Mouse (Mus musculus): Measurements from ENCODE around the gene Auts2. TPM values are rescaled to one million over a fixed set of nuclear protein-coding genes. Genes with fewer than 3 reads are reported as not detected.

Gene Auts2
- polyA plus RNA-seq, 1 experiment = 0.55 TPM

DNA sequence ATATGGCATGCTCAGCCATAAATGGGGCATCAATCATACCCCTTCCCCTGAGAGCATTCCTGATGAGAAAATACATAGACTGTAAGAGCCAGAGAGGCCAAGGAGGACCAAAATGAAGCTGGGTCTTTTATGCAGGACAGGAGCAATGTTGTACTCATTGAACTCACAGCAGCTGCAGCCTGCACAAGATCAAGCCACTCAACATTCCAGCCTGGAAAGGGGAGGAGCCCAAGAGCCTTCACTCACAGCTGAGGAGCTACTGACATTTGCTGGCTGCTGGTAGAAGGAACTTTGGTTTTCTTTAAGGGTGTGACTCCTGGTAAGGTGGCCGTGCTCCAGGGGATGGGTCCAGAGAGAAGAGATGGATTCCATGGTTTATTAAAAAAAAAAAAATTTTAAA lies 164.2 kb downstream of the Auts2 start:
- no peak for TF ChIP-seq CTCF (IDR thresholded peaks at IDR 0.05; ENCODE audit: low read depth, low read length)
- TF ChIP-seq POLR2A (IDR thresholded peaks at IDR 0.05; ENCODE audit: borderline replicate concordance, low read depth, low read length) = no peak
- H3K27ac ChIP-seq (ENCODE audit: insufficient read depth, low read depth, low read length) = no peak overlapping the region
- H3K4me3 ChIP-seq (ENCODE audit: insufficient read depth, low read length) = no peak overlapping the region
- no peaks in the 10 kb centered on the region for H3K4me1 ChIP-seq (ENCODE audit: control insufficient read depth, insufficient read depth, low read length)

DNA sequence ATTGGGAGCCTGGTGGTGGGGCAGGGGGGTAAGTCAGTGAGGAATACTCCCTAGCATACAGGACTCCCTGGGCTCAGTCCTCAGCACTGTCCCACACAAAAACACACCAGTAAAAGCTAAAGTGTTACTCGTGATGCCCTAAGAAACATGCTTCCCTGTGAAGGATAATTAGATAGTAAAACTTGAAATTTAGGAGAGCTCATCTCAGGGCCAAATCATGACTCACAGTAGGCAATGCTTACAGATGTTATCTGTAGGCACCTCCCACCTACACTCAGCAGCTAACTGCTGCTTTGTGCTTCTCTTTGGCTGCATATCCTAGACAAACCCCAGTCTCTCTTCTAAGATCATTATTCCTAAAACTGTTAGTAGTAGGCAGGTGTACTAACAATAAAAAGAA lies 168.0 kb downstream of the Auts2 start:
- Histone ChIP-seq H3K27ac (ENCODE audit: insufficient read depth, low read depth, low read length) (no peak overlapping the region), H3K4me1 (ENCODE audit: control insufficient read depth, insufficient read depth, low read length) (no peaks in the 10 kb centered on the region), H3K4me3 (ENCODE audit: insufficient read depth, low read length) (no peak overlapping the region)
- TF ChIP-seq CTCF (IDR thresholded peaks at IDR 0.05; ENCODE audit: low read depth, low read length) (no peak), POLR2A (IDR thresholded peaks at IDR 0.05; ENCODE audit: borderline replicate concordance, low read depth, low read length) (no peak)

DNA sequence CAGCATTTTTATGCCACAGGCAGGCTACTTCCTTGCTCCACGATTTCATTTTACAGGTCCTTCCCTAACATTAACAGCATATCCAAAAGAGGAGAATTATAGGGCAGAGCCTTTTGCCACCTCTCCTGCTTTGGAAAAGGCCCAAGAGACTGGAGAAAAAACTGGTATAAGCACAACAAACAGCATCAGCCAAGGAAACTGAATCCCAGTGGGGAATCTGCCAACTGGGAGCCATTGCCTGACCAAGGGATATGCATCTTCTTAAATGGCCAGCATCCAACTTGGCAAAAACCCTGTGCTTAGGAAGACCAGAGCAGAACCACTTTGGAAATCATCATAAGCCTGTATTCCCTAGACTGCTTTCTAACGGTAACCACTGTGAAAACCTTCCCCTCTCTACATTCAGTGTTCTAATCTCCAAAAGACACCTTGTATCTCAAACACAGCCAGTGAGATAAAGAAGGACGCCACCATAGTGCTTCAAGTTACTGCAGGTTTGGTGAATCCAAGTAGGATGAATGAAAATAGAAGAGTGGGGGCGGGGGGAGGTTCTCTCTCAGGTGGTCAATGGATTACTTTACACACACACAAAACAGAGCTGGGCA lies 169.6 kb downstream of the Auts2 start:
- Histone ChIP-seq H3K27ac (ENCODE audit: insufficient read depth, low read depth, low read length) (no peak overlapping the region), H3K4me3 (ENCODE audit: insufficient read depth, low read length) (no peak overlapping the region), H3K4me1 (ENCODE audit: control insufficient read depth, insufficient read depth, low read length) (no peaks in the 10 kb centered on the region)
- no peak for TF ChIP-seq POLR2A (IDR thresholded peaks at IDR 0.05; ENCODE audit: borderline replicate concordance, low read depth, low read length)
- TF ChIP-seq CTCF (IDR thresholded peaks at IDR 0.05; ENCODE audit: low read depth, low read length) = no peak

DNA sequence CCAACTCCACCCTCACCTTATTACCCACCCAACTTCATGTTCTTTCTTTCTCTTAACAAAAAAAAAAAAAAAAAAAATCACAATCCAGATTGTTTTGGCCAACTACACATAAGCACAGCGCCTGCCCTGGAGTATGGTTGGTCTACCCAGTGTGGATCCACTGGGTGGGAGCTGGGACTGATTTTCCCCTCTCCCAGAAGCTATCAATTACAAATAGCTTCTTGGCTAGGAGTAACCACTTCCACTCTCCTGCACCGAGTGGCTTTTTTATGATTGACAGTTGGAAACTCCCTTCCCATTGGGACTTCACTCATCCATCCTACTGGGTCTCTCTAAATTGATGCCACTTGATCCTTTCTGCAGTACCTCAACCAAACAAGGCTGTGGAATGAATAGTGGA lies 170.5 kb downstream of the Auts2 start:
- no peak overlapping the region for H3K4me3 ChIP-seq (ENCODE audit: insufficient read depth, low read length)
- H3K4me1 ChIP-seq (ENCODE audit: control insufficient read depth, insufficient read depth, low read length) = no peaks in the 10 kb centered on the region
- H3K27ac ChIP-seq (ENCODE audit: insufficient read depth, low read depth, low read length) = no peak overlapping the region
- TF ChIP-seq CTCF (IDR thresholded peaks at IDR 0.05; ENCODE audit: low read depth, low read length) (no peak), POLR2A (IDR thresholded peaks at IDR 0.05; ENCODE audit: borderline replicate concordance, low read depth, low read length) (no peak)

DNA sequence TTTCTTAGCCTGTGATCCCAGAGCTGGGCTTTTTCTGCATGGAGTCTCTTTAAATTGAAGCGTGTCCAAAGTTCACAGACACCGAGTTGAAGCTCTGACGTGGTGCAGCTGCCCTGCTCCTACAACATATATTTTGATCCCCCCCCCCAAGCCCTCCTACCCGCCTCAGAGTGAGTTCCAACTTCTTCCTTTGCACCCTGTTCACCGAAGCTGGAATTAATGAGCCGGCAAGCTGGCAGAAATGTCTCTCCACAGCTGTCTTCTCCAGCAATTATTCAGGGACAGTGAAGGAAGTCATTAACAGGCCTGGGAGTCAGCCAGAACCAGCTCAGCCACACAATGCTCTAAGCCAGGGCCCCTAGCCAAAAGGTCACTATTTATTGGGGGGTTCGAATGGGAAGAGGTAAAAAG lies 174.5 kb downstream of the Auts2 start:
- H3K4me1 ChIP-seq (ENCODE audit: control insufficient read depth, insufficient read depth, low read length) = no peaks in the 10 kb centered on the region
- no peak for TF ChIP-seq POLR2A (IDR thresholded peaks at IDR 0.05; ENCODE audit: borderline replicate concordance, low read depth, low read length)
- no peak for TF ChIP-seq CTCF (IDR thresholded peaks at IDR 0.05; ENCODE audit: low read depth, low read length)

DNA sequence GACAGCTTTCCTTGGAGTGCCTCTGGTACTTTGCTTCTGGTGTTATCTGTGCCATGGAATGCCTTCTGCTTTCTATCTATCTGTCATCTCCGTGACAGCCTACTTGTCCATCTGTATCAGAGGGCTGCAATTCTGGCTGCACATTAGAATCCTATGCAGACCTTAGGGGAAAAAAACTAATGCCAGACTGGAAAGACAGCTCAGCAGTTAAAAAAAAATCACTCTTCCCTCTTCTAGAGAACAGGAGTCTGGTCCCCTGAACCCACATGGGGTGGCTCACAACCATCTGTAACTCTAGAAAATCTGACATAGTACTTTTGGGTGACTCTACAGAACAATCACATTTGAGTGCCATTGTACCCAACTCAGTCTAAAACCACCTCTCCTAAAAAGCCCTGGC lies 181.9 kb downstream of the Auts2 start:
- TF ChIP-seq POLR2A (IDR thresholded peaks at IDR 0.05; ENCODE audit: borderline replicate concordance, low read depth, low read length) = no peak
- TF ChIP-seq CTCF (IDR thresholded peaks at IDR 0.05; ENCODE audit: low read depth, low read length) = no peak
- H3K4me1 ChIP-seq (ENCODE audit: control insufficient read depth, insufficient read depth, low read length) = no peaks in the 10 kb centered on the region
- no peak overlapping the region for H3K27ac ChIP-seq (ENCODE audit: insufficient read depth, low read depth, low read length)
- H3K4me3 ChIP-seq (ENCODE audit: insufficient read depth, low read length) = no peak overlapping the region

More for the DNA sequence above, 174.5 kb downstream of the Auts2 start:
- Histone ChIP-seq H3K4me3 (ENCODE audit: insufficient read depth, low read length) (no peak overlapping the region), H3K27ac (ENCODE audit: insufficient read depth, low read depth, low read length) (no peak overlapping the region)

DNA sequence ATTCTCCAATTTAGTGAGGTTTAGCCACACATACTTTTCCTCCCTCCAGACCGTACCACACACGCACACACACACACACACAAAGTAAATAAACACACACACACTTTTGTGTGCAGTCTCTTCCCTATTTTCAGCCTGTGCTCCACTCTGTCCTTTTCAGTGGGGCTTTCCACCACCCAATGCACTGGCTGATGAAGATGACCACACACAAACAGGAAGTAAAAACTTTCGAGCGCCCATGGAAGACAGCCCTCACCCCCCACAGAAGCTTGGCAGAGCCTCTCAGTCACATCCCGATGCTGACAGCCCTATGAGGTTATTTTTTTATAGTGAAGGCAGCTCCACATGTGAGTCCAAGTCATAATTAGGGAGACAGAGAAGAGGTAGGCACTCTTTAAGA lies 185.4 kb downstream of the Auts2 start:
- H3K4me3 ChIP-seq (ENCODE audit: insufficient read depth, low read length) = no peak overlapping the region
- TF ChIP-seq POLR2A (IDR thresholded peaks at IDR 0.05; ENCODE audit: borderline replicate concordance, low read depth, low read length) (no peak), CTCF (IDR thresholded peaks at IDR 0.05; ENCODE audit: low read depth, low read length) (no peak)
- no peaks in the 10 kb centered on the region for H3K4me1 ChIP-seq (ENCODE audit: control insufficient read depth, insufficient read depth, low read length)
- no peak overlapping the region for H3K27ac ChIP-seq (ENCODE audit: insufficient read depth, low read depth, low read length)

DNA sequence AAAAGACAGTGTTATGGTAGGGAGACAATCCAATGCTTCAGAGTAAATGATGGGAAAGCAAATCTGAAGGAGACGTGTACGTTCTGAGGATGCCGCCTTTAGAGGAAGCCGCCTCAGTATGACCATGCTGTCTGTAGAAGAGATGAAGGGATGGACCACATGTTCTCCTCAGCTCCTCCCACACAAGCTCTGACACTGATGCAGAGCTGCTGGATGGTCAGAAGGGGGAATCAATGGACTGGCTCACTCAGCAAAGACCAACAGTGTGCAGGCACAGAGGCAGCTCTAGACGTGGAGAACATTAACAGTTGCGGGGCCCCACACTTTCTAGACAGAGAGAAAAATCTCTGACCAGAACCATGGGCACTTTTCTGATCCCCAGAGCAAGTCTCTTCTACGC lies 187.2 kb downstream of the Auts2 start:
- no peak overlapping the region for H3K27ac ChIP-seq (ENCODE audit: insufficient read depth, low read depth, low read length)
- TF ChIP-seq CTCF (IDR thresholded peaks at IDR 0.05; ENCODE audit: low read depth, low read length) (no peak), POLR2A (IDR thresholded peaks at IDR 0.05; ENCODE audit: borderline replicate concordance, low read depth, low read length) (no peak)
- no peak overlapping the region for H3K4me3 ChIP-seq (ENCODE audit: insufficient read depth, low read length)
- no peaks in the 10 kb centered on the region for H3K4me1 ChIP-seq (ENCODE audit: control insufficient read depth, insufficient read depth, low read length)

DNA sequence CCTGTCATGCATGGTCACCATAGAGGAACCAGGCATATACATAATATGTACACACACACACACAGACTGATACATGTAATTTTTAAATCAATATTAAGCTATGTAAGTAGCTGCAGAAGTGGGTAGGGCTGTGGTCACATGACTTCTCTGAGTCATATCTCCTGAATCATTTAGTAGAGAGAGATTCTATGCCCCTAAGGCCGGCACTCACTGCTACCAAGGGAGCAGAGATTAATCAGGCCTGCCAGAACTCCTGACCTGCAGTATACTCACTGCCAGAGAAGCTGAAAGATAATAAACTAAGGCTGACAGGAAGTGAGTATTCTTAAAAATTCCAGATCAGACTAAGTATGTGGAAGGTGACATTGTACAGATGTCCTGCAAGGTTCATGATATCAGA lies 190.7 kb downstream of the Auts2 start:
- TF ChIP-seq POLR2A (IDR thresholded peaks at IDR 0.05; ENCODE audit: borderline replicate concordance, low read depth, low read length) (no peak), CTCF (IDR thresholded peaks at IDR 0.05; ENCODE audit: low read depth, low read length) (no peak)
- H3K4me3 ChIP-seq (ENCODE audit: insufficient read depth, low read length) = no peak overlapping the region
- H3K4me1 ChIP-seq (ENCODE audit: control insufficient read depth, insufficient read depth, low read length) = no peaks in the 10 kb centered on the region
- H3K27ac ChIP-seq (ENCODE audit: insufficient read depth, low read depth, low read length) = no peak overlapping the region

DNA sequence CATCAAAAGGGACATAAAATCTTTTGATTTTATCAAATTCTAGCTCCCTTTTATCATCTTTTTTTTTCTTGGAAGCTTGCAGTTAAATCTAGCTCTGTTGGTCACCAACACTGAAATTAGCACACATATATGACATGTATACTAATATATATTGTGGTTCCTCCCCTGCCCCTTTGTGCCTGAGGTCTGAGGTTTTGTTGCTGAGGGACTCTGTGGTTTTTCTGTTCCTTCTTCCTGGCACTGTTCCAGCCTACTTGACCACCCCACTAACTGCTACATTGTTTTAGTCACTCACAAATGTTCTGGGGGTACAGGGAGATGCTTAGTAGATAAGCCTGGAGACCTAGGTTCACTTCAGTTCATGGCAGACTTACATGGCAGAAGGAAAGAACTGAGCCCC lies 192.0 kb downstream of the Auts2 start:
- Histone ChIP-seq H3K4me1 (ENCODE audit: control insufficient read depth, insufficient read depth, low read length) (no peaks in the 10 kb centered on the region), H3K27ac (ENCODE audit: insufficient read depth, low read depth, low read length) (no peak overlapping the region), H3K4me3 (ENCODE audit: insufficient read depth, low read length) (no peak overlapping the region)
- TF ChIP-seq POLR2A (IDR thresholded peaks at IDR 0.05; ENCODE audit: borderline replicate concordance, low read depth, low read length) (no peak), CTCF (IDR thresholded peaks at IDR 0.05; ENCODE audit: low read depth, low read length) (no peak)

DNA sequence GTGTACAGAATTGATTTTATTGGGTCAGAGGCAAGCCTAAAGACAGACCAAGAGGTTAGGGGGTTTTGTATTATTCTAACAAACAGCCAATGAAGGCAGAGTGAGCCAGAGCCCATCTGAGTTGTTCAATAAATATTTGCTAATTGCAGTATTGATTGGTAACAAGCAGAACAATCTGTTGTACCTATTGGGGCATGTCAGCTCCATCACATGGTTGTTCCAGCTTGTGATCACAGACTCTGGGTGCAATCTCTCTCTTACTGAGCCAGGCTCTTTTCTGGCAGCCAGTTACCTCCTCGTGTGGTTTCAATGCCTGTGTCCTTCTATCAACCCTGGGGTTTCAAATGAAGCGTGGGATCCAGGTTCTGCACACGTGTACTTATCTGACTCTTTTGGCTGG lies 201.8 kb downstream of the Auts2 start:
- Histone ChIP-seq H3K27ac (ENCODE audit: insufficient read depth, low read depth, low read length) (no peak overlapping the region), H3K4me3 (ENCODE audit: insufficient read depth, low read length) (no peak overlapping the region), H3K4me1 (ENCODE audit: control insufficient read depth, insufficient read depth, low read length) (no peaks in the 10 kb centered on the region)
- no peak for TF ChIP-seq POLR2A (IDR thresholded peaks at IDR 0.05; ENCODE audit: borderline replicate concordance, low read depth, low read length)
- no peak for TF ChIP-seq CTCF (IDR thresholded peaks at IDR 0.05; ENCODE audit: low read depth, low read length)

Measured in bone marrow macrophage, adult 2 months (primary cell).